Mouse (Mus musculus) ES-E14 (cell line): Measurements from ENCODE around the gene Limd1. TPM values are rescaled to one million over a fixed set of nuclear protein-coding genes. Genes with fewer than 3 reads are reported as not detected.

Experiments
- DNase-seq: peaks from one replicate; pipeline ENCODE4 v3.0.0-alpha.2; 2013; ENCODE audit warnings: low read depth, low spot score
- H3K27ac ChIP-seq: 2 replicates; pipeline ENCODE4 v1.5.1; 2012; ENCODE audit warnings: low read depth, mild to moderate bottlenecking, low read length, moderate library complexity, mixed read lengths; ENCODE audit not compliant: poor library complexity, insufficient read depth, severe bottlenecking
- H3K36me3 ChIP-seq: 2 replicates; pipeline ENCODE4 v1.6.1; 2012; ENCODE audit warnings: mild to moderate bottlenecking, low read length, moderate library complexity, mixed read lengths; ENCODE audit not compliant: control insufficient read depth, poor library complexity, insufficient read depth, severe bottlenecking
- H3K4me1 ChIP-seq, 2 experiments: fragments of 150-350 bp in 1 of 2; sonication (generic) in 1 of 2; 2 replicates each; pipeline ENCODE4 v1.6.1; 2012; ENCODE audit warnings: low read length in 2 of 2, mild to moderate bottlenecking in 1 of 2, mixed read lengths in 1 of 2; ENCODE audit not compliant: control insufficient read depth in 2 of 2, insufficient read depth in 2 of 2, poor library complexity in 1 of 2
- H3K4me3 ChIP-seq, 2 experiments: fragments of 150-350 bp in 1 of 2; sonication (generic) in 1 of 2; 2 replicates each; pipeline ENCODE4 v1.5.1; 2012; ENCODE audit warnings: low read length in 2 of 2, low read depth in 1 of 2, mild to moderate bottlenecking in 1 of 2, mixed read lengths in 1 of 2; ENCODE audit not compliant: insufficient read depth in 1 of 2, poor library complexity in 1 of 2, severe bottlenecking in 1 of 2
- H3K9ac ChIP-seq: 2 replicates; pipeline ENCODE4 v1.6.1; 2012; ENCODE audit warnings: low read depth, mild to moderate bottlenecking, low read length, mixed read lengths; ENCODE audit not compliant: poor library complexity, insufficient read depth, severe bottlenecking
- H3K9me3 ChIP-seq: fragments of 150-350 bp; sonication (generic); 2 replicates; pipeline ENCODE4 v1.6.1; 2012; ENCODE audit warnings: low read depth, mild to moderate bottlenecking, low read length; ENCODE audit not compliant: control insufficient read depth, insufficient read depth
- CHD2 ChIP-seq: IDR thresholded peaks from 2 replicates; pipeline ENCODE4 v1.6.1; 2014; ENCODE audit warnings: mild to moderate bottlenecking, low read depth, low read length, inconsistent platforms
- HCFC1 ChIP-seq: IDR thresholded peaks from 2 replicates; pipeline ENCODE4 v1.6.1; 2012; ENCODE audit warnings: low read length, inconsistent platforms, borderline replicate concordance; ENCODE audit not compliant: insufficient read depth
- MAFK ChIP-seq: IDR thresholded peaks from 2 replicates; pipeline ENCODE4 v1.6.1; 2014; ENCODE audit warnings: mild to moderate bottlenecking, low read depth, low read length, inconsistent platforms; ENCODE audit not compliant: insufficient read depth
- ZC3H11A ChIP-seq: IDR thresholded peaks from 2 replicates; pipeline ENCODE4 v1.6.1; 2012; ENCODE audit warnings: low read depth, mild to moderate bottlenecking, inconsistent platforms, low read length, borderline replicate concordance
- ZNF384 ChIP-seq: IDR thresholded peaks from 2 replicates; pipeline ENCODE4 v1.6.1; 2012; ENCODE audit warnings: low read depth, low read length, inconsistent platforms
- in situ Hi-C, 2 experiments: fragments of 600-800 bp; cut with MboI; formaldehyde crosslinking; loops; one replicate each; pipeline ENCODE4 v1.15.1; 2025; ENCODE audit warnings: low sequenced_read_pairs in 2 of 2, inconsistent platforms in 1 of 2; ENCODE audit not compliant: unreplicated experiment in 2 of 2
- total RNA-seq: library from RNA; depleted of rRNA; stranded (reverse); fragments of 300-350 nt; gene quantifications from 2 replicates; pipeline ENCODE4 v1.2.3, GENCODE M21; 2012

Gene Limd1
- total RNA-seq, 1 experiment, result 16.2 TPM

- Histone ChIP-seq H3K9me3 (no peaks in the 10 kb centered on the region), H3K4me3 (no peak overlapping the region), H3K27ac (no peak overlapping the region), H3K4me1 (peaks cover 0 to 7% of the 10 kb centered on the region in 2 experiments; a peak in 1 of 4 replicates), H3K36me3 (no peaks in the 10 kb centered on the region; the same call in 1 of the 2 replicates), H3K9ac (no peak overlapping the region)
- no peak for DNase-seq
- TF ChIP-seq HCFC1 (no peak), ZC3H11A (no peak), MAFK (no peak), ZNF384 (no peak), CHD2 (no peak)
- in situ Hi-C loops, result no loop called here
Measured at GRCm38 (mm10) chr9:123489727-123490343, 11.3 kb downstream of the Limd1 start.

GRCm38 (mm10) chr9:123490930-123491329 lies 12.4 kb downstream of the Limd1 start:
- in situ Hi-C loops, result no loop called here
- TF ChIP-seq MAFK (no peak), ZNF384 (no peak), CHD2 (no peak), ZC3H11A (no peak), HCFC1 (no peak)
- H3K36me3 ChIP-seq, result no peaks in the 10 kb centered on the region; the same call in 1 of the 2 replicates
- H3K9me3 ChIP-seq, result no peaks in the 10 kb centered on the region
- H3K4me3 ChIP-seq, result no peak overlapping the region
- H3K4me1 ChIP-seq, result peaks cover 0 to 10% of the 10 kb centered on the region in 2 experiments; a peak in 1 of 4 replicates
- no peak for DNase-seq
- no peak overlapping the region for H3K27ac ChIP-seq
- H3K9ac ChIP-seq, result no peak overlapping the region; the same call in 1 of the 2 replicates

- DNase-seq, result no peak
- peaks cover 3 to 10% of the 10 kb centered on the region in 2 experiments; a peak in 2 of 4 replicates for H3K4me1 ChIP-seq
- no peaks in the 10 kb centered on the region; the same call in 1 of the 2 replicates for H3K36me3 ChIP-seq
Measured at GRCm38 (mm10) chr9:123491917-123492585, 13.5 kb downstream of the Limd1 start.

GRCm38 (mm10) chr9:123496665-123497064 lies 18.2 kb downstream of the Limd1 start:
- H3K9me3 ChIP-seq, result no peaks in the 10 kb centered on the region
- H3K4me3 ChIP-seq, result no peak overlapping the region
- in situ Hi-C loops, result no loop called here
- TF ChIP-seq ZC3H11A (no peak), ZNF384 (0 out of 2 replicates have a peak, but pooled peaks have one; percentile 7)
- peaks cover 2% of the 10 kb centered on the region; the same call in 1 of the 2 replicates for H3K36me3 ChIP-seq
- DNase-seq, result no peak
- no peak overlapping the region for H3K9ac ChIP-seq
- peaks cover 6 to 7% of the 10 kb centered on the region in 2 experiments; a peak in 2 of 4 replicates for H3K4me1 ChIP-seq
- no peak overlapping the region for H3K27ac ChIP-seq

More at GRCm38 (mm10) chr9:123491917-123492585, 13.5 kb downstream of the Limd1 start:
- Histone ChIP-seq H3K9ac (no peak overlapping the region), H3K9me3 (no peaks in the 10 kb centered on the region), H3K27ac (no peak overlapping the region), H3K4me3 (no peak overlapping the region)
- no peak for TF ChIP-seq MAFK
- TF ChIP-seq HCFC1, result no peak
- no peak for TF ChIP-seq ZC3H11A
- no peak for TF ChIP-seq ZNF384
- TF ChIP-seq CHD2, result no peak
- in situ Hi-C loops, result no loop called here
